Mouse (Mus musculus) C2C12 (cell line): ENCODE results near the gene Gm10198.

Experiments used
- CEBPB ChIP-seq: IDR thresholded peaks from one replicate; pipeline ENCODE4 v1.6.1; 2011; ENCODE audit warnings: low read depth, mild to moderate bottlenecking, control low read depth, moderate library complexity
- CTCF ChIP-seq: IDR thresholded peaks from one replicate; pipeline ENCODE4 v1.5.1; 2011; ENCODE audit not compliant: control insufficient read depth, insufficient read depth, insufficient read length
- FOSL1 ChIP-seq: IDR thresholded peaks from one replicate; pipeline ENCODE4 v1.8.0; 2011; ENCODE audit warnings: mild to moderate bottlenecking, low read length; ENCODE audit not compliant: poor library complexity, insufficient read depth, severe bottlenecking
- MAX ChIP-seq: IDR thresholded peaks from one replicate; pipeline ENCODE4 v1.6.1; 2011; ENCODE audit warnings: mild to moderate bottlenecking, control low read depth
- MYOD1 ChIP-seq: IDR thresholded peaks from one replicate; pipeline ENCODE4 v1.6.1; 2011; ENCODE audit warnings: low read depth; ENCODE audit not compliant: control insufficient read depth, insufficient read length
- USF1 ChIP-seq: IDR thresholded peaks from one replicate; pipeline ENCODE4 v1.6.1; 2011; ENCODE audit warnings: low read depth, mild to moderate bottlenecking, control low read depth, moderate library complexity

GRCm38 (mm10) chr13:111604826-111605225 is 12.2 kb downstream of the Gm10198 start:
- TF ChIP-seq CTCF (no peak), FOSL1 (no peak), USF1 (no peak), CEBPB (no peak), MYOD1 (no peak), MAX (no peak)
